Mouse (Mus musculus): ENCODE results near the gene Max. TPM values are rescaled to one million over a fixed set of nuclear protein-coding genes. Genes with fewer than 3 reads are reported as not detected.

The Max gene
- polyA plus RNA-seq (2017; shearing (Covaris generic)), result 100 to 1,000 TPM in 1 of 2 experiments, 10 to 100 TPM in 1; 38.1 to 126 TPM

DNA sequence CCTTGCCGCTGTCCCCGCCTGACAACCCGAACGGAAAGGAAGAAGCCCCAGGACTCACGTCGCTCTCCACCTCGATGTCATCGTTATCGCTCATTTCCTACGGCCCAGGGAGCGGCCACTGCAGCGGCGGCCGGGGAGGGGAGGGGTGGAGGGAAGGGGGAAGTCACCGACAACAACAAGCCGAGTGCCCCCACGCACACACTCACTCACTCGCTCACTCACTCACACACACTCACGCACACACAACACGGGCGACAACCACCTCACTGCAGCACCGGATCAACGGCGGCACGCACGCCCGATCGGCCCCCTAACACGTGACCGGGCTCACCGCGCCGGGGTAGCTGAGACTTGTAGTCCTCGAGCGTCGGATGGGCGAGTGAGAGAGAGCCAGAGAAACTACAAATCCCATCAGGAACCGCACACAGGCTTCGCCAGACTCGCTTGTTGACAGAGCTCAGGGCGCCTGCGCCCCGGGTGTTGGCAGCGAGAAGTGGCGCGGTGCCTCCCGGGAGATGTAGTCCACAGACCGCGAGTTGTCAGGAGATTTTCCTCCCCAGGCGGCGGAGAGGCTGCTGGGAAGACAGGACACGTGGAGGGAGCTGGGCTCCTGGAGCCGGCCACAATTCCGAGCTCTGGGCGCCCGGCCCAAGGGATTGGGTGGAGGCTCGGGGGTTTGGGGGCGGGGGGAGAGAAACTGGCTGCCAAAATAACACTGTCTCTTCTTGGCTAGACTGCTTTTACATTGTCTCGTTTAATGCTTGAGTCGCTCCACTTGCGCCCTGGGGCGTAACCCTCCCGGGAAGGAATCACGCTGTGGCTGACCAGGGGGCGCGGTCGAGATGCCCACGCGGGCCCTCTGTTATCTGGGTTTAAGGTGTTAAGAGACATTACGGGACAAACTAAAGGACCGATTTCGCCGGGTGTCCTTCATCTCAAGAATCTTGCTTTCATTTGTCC is at the start of gene Max:
TSS of gene Max (minus strand) at position 270 of the 960 bp plus-strand sequence.
- peak; percentile 91 for ATAC-seq

GRCm38 (mm10) chr12:77011092-77011720 is 49.2 kb upstream of the Max start:
- no peak for ATAC-seq

DNA sequence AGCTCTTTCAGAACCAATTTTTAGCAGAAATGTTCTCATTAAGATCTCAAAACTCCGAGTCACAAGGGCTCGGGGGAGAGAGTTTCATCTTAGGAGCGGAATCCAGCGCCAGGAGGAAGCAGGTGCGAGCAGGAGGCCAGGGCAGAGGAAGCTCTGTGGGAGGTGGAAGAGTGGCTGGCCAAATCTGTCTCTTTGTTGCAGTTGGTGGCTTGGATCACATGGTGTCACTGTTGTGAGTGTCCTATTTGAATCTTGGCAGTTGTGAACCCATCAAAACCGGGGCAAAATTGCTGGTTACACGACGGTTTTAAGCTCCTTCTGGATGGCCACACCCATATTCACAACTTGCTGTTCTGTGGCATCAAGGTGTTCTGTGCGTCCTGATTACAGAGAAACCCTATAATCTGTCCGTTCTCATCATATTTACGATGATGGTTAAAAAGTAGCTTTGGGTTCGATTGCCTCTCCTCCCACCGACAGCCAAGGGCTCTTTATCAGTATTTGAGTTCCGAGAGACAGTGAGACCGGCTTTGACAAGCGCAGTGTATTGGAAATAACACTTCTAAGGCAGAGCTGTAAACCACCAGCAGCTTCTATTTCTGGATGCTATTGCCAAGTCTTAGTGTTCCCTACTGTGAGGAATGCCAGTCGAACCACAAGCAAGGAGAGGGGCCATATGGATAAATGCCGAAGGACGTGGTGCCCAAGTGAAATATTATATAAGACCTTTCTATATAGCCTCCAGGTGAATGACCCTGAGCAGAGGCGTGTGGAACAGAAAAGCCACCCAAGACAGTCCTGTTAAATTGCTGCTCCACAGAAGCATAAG is 47.4 kb upstream of the Max start:
- ATAC-seq, result peak; percentile 60

- no peak for ATAC-seq
These were observed 42.9 kb upstream of the Max start for GRCm38 (mm10) chr12:77004893-77005292.

DNA sequence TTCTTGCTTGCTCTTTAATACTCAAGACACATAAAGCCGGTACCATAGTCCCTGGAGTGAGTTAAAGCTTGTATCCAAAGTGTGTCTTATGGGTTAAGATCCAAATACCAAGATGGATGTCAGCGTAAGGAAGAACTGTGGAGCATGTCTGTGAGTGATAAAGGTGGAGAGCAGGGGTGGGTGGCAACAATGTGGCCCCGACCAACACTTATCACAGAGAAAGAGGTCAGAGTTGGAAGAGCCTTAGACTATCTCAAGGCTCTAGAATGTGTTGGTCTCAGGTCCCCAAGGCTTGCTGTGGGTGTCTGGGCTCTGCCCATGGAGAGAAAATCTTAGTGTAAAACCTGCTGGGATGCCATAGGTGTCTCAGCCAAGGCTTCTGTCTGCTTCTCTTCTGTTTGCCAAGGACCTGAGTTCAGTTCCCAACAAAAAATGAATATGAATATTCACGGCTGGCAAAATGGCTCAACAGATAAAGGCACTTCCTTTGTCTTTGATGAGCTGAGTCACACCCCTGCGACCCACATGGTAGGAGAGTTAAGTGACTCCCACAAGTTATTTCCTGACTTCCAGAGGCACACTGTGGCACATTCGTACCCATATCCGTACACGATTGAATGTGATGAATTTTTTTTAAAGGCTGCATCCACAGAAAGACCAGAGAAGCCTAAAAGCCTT is 40.7 kb upstream of the Max start:
- ATAC-seq, result no peak

- ATAC-seq, result no peak
These were observed 39.3 kb upstream of the Max start for GRCm38 (mm10) chr12:77001312-77001711.

GRCm38 (mm10) chr12:77000705-77001284 is 38.8 kb upstream of the Max start:
- no peak for ATAC-seq

- peak; percentile 75 for ATAC-seq
These were observed 38.2 kb upstream of the Max start for GRCm38 (mm10) chr12:77000096-77000704.

- ATAC-seq, result no peak
These were observed 32.8 kb upstream of the Max start for GRCm38 (mm10) chr12:76994766-76995165.

- ATAC-seq, result no peak
These were observed 31.0 kb upstream of the Max start for GRCm38 (mm10) chr12:76992891-76993529.

- ATAC-seq, result no peak
These were observed 20.9 kb upstream of the Max start for GRCm38 (mm10) chr12:76982818-76983471.

- no peak for ATAC-seq
These were observed 17.5 kb upstream of the Max start for GRCm38 (mm10) chr12:76979530-76979929.

GRCm38 (mm10) chr12:76972669-76973068 is 10.7 kb upstream of the Max start:
- ATAC-seq, result no peak

- ATAC-seq, result no peak
These were observed 10.2 kb upstream of the Max start for GRCm38 (mm10) chr12:76972241-76972640.

DNA sequence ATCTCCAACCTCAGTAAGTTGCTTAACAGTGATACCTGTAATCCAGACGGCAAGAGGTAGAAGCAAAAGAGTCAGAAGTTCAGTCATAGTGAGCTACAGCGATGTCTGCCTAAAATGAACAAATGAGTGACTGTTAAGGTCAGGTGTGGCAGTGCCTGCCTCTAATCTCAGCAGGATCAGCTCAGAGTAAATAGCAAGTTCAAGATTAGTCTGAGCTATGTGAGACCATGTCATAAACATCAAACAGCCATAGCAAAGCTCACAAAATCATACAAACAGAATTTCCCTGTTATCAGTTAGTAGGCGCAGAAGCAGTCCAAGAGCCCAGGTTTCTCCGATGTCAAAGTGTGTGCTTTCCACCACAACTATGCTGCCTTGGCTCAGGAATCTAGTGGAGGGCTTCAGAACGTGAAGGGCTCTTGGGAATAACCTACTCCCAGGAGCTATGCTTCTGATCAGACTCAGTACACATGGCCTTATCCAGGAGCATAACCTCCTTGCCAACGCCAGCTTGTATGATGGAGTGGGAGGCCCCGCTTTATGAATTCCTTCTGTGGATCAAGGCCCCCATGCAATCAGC is 9.7 kb upstream of the Max start:
- ATAC-seq, result no peak

DNA sequence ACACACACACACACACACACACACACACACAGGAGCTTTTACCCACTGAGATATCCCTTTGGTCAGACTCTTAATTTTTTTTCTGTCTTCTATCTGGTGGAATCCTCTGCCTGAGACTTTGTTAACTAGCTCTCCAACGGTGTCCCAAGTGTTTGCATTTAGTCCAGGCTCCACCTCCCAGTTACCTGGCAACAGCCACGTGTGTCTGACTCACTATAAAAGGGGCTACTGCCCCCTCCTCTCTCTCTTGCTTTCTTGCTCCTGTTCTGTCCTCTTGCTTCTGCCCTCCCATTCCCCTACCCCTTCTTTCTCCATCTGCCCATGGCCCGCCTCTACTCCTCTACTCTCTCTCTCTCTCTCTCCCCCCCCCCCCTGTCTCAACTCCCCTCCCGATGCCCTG is 3.9 kb upstream of the Max start:
- ATAC-seq, result no peak

DNA sequence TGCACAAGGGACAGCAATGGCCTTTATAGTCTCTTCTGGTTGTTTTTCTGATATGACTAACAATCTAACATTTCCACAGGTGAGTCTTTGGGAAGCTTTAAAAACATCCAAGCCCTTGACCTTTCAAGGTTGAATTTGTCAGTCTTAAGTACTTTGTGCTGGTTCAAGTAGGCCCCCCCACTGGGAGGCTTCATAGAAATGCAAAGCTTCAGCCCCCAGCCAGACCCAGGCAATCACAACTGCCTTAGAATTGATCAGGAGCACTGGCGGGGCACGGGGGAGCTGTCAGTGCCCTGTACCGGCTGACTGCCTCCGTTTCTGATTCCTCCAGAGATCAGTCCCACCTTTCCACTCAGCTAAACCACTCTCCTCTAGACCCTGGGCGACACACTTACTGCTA is 3.1 kb upstream of the Max start:
- no peak for ATAC-seq

DNA sequence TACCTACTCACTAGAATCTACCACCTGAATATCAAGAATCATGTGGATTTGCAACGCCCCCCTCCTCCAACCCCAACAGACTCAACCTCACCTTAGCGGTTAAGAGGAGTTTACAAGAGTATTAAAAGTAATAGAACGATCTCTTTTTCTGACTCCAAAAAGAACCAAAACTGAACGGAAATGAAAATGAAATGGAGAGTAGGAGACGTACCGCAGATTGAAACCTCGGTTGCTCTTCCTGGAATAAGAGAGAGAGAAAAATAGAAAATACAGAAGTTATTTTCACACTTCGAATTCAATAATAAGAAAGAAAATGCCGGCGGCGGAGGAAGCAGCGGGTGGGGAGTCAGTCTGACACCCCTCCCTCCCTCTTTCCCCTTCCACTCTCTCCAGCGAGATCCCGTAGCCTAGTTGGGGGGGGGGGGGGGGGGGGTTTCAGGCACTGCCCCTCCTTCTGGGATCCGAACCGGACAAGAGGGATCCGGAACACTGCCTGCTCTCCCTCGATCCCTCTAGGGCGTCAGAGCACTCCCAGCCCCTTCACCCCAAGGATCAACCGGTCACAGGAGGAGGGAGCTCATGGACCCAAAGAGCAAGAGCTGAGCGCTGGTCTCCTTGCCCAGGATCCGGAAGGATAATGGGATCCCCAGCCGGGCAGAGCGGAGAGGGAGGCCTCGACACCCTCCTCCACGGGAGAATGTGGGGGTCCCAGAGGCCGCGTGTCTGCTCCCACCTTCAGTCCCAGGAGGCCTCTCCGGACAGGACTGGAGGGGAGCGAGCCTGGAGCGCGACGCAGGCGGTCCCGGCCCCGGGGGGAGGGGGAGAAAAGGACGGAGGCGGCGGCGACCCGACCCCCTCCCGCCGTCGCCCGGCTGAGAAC is 709 bp downstream of the Max start:
- ATAC-seq, result no peak

GRCm38 (mm10) chr12:76957688-76958087 is 4.3 kb downstream of the Max start:
- ATAC-seq, result peak; percentile 57

Measured in CD4-positive, CD25-positive, alpha-beta regulatory T cell, adult 4 months (primary cell).